Mouse (Mus musculus) lung, postnatal 0 days (tissue): ENCODE data around the gene Smpd1.

Experiments
- CTCF ChIP-seq: IDR thresholded peaks from 2 replicates; pipeline ENCODE4 v1.5.1; 2016; ENCODE audit warnings: antibody characterized with exemption, mild to moderate bottlenecking
- EP300 ChIP-seq: IDR thresholded peaks from 2 replicates; pipeline ENCODE4 v1.6.1; 2016; ENCODE audit warnings: antibody characterized with exemption, mild to moderate bottlenecking, control low read depth

GRCm38 (mm10) chr7:105527306-105527937, 26.7 kb upstream of the Smpd1 start:
- TF ChIP-seq EP300 (no peak), CTCF (peak; percentile 80)
